Mouse (Mus musculus) intestine, embryonic 15.5 days (tissue): ENCODE measurements around the gene Chga. TPM values are rescaled to one million over a fixed set of nuclear protein-coding genes. Genes with fewer than 3 reads are reported as not detected.

Experiments
- ATAC-seq: fragments of 200-750 bp; cut with Nextera tagmentation; 2 replicates; pipeline ENCODE4 v1.8.0; 2017; ENCODE audit warnings: moderate TSS enrichment, moderate library complexity
- H3K27ac ChIP-seq: fragments of 300-500 bp; sonication (generic); 2 replicates; pipeline ENCODE4 v1.5.1; 2015; ENCODE audit warnings: mild to moderate bottlenecking, inconsistent platforms
- H3K27me3 ChIP-seq: fragments of 300-500 bp; sonication (generic); replicated peaks from 2 replicates; pipeline ENCODE4 v1.6.1; 2015; ENCODE audit warnings: inconsistent platforms
- H3K36me3 ChIP-seq: fragments of 300-500 bp; sonication (generic); 2 replicates; pipeline ENCODE4 v1.6.1; 2015; ENCODE audit warnings: inconsistent platforms
- H3K4me1 ChIP-seq: fragments of 300-500 bp; sonication (generic); replicated peaks from 2 replicates; pipeline ENCODE4 v1.6.1; 2015; ENCODE audit warnings: inconsistent platforms
- H3K4me2 ChIP-seq: fragments of 300-500 bp; sonication (generic); replicated peaks from 2 replicates; pipeline ENCODE4 v1.6.1; 2015; ENCODE audit warnings: mild to moderate bottlenecking, inconsistent platforms
- H3K4me3 ChIP-seq: fragments of 300-500 bp; sonication (generic); replicated peaks from 2 replicates; pipeline ENCODE4 v1.5.1; 2015; ENCODE audit warnings: inconsistent platforms
- H3K9ac ChIP-seq: fragments of 300-500 bp; sonication (generic); 2 replicates; pipeline ENCODE4 v1.6.1; 2015; ENCODE audit warnings: inconsistent platforms
- H3K9me3 ChIP-seq: fragments of 300-500 bp; sonication (generic); 2 replicates; pipeline ENCODE4 v1.6.1; 2016; ENCODE audit warnings: inconsistent platforms
- WGBS: fragments of 180-500 bp; shearing (Covaris S2); methylation state at CpG from one replicate; pipeline ENCODE4 v1.1.7; 2015; 5-methylcytosine and 5-hydroxymethylcytosine counted together
- polyA plus RNA-seq: library from polyadenylated mRNA; unstranded; fragments of >200 nt; fragmentation: Nextera tagmentation; extraction: Ambion mirVana; gene quantifications from 2 replicates; pipeline ENCODE4 v1.2.1, GENCODE M21; 2015

The Chga gene
- 26.2 and 27.3 TPM in 2 replicates for polyA plus RNA-seq

GRCm38 (mm10) chr12:102554721-102555516 lies at the start of gene Chga:
Chga (plus strand) TSS chr12:102554969.
- ATAC-seq, result peak; percentile 75
- peaks cover 29% of the 10 kb centered on the region for H3K27me3 ChIP-seq
- no peak within 1 kb of the TSS for H3K27ac ChIP-seq
- H3K4me2 ChIP-seq, result peak within 1 kb of the TSS; percentile 56
- H3K9me3 ChIP-seq, result no peaks in the 10 kb centered on the region
- peak within 1 kb of the TSS; percentile 27 for H3K4me3 ChIP-seq
- no peaks in the 10 kb centered on the region for H3K36me3 ChIP-seq
- H3K4me1 ChIP-seq, result 0 out of 2 replicates have a peak, but pooled peaks cover 4% of the 10 kb centered on the region
- no peak within 1 kb of the TSS for H3K9ac ChIP-seq
- WGBS, result 3% methylated on average over 48 of the region's 48 CpGs

GRCm38 (mm10) chr12:102505131-102505713 lies 49.5 kb upstream of the Chga start:
- no peaks in the 10 kb centered on the region for H3K36me3 ChIP-seq
- no peaks in the 10 kb centered on the region for H3K27me3 ChIP-seq
- no peaks in the 10 kb centered on the region for H3K4me1 ChIP-seq
- 64% methylated on average over 9 of the region's 9 CpGs for WGBS
- no peak for ATAC-seq
- no peak overlapping the region for H3K27ac ChIP-seq
- no peak overlapping the region for H3K4me3 ChIP-seq
- H3K4me2 ChIP-seq, result no peak overlapping the region
- H3K9me3 ChIP-seq, result no peaks in the 10 kb centered on the region
- no peak overlapping the region for H3K9ac ChIP-seq

- 91% methylated on average over 7 of the region's 7 CpGs for WGBS
- no peaks in the 10 kb centered on the region for H3K9me3 ChIP-seq
- ATAC-seq, result no peak
These were observed 48.8 kb upstream of the Chga start for GRCm38 (mm10) chr12:102505949-102506348.

GRCm38 (mm10) chr12:102511363-102511762 lies 43.4 kb upstream of the Chga start:
- no peak overlapping the region for H3K4me3 ChIP-seq
- no peaks in the 10 kb centered on the region for H3K4me1 ChIP-seq
- H3K9me3 ChIP-seq, result no peaks in the 10 kb centered on the region
- no peaks in the 10 kb centered on the region for H3K27me3 ChIP-seq
- no peak overlapping the region for H3K9ac ChIP-seq
- H3K4me2 ChIP-seq, result no peak overlapping the region
- WGBS, result 57% methylated on average over 3 of the region's 3 CpGs
- H3K36me3 ChIP-seq, result no peaks in the 10 kb centered on the region
- no peak overlapping the region for H3K27ac ChIP-seq
- no peak for ATAC-seq

More at GRCm38 (mm10) chr12:102505949-102506348, 48.8 kb upstream of the Chga start:
- Histone ChIP-seq H3K4me1 (no peaks in the 10 kb centered on the region), H3K9ac (no peak overlapping the region), H3K4me3 (no peak overlapping the region), H3K4me2 (no peak overlapping the region), H3K36me3 (no peaks in the 10 kb centered on the region), H3K27me3 (no peaks in the 10 kb centered on the region), H3K27ac (no peak overlapping the region)

- no peaks in the 10 kb centered on the region for H3K4me1 ChIP-seq
- no peak overlapping the region for H3K4me3 ChIP-seq
- H3K9me3 ChIP-seq, result no peaks in the 10 kb centered on the region
- no peak for ATAC-seq
- no peak overlapping the region for H3K9ac ChIP-seq
- 79% methylated on average over 6 of the region's 6 CpGs for WGBS
- no peak overlapping the region for H3K4me2 ChIP-seq
- H3K36me3 ChIP-seq, result no peaks in the 10 kb centered on the region
- H3K27me3 ChIP-seq, result no peaks in the 10 kb centered on the region
- no peak overlapping the region for H3K27ac ChIP-seq
These were observed 40.6 kb upstream of the Chga start for GRCm38 (mm10) chr12:102514151-102514550.

GRCm38 (mm10) chr12:102514751-102515150 lies 40.0 kb upstream of the Chga start:
- H3K9me3 ChIP-seq, result no peaks in the 10 kb centered on the region
- no peaks in the 10 kb centered on the region for H3K36me3 ChIP-seq

GRCm38 (mm10) chr12:102516151-102516550 lies 38.6 kb upstream of the Chga start:
- WGBS, result 84% methylated on average over 4 of the region's 4 CpGs
- no peaks in the 10 kb centered on the region for H3K36me3 ChIP-seq
- no peak for ATAC-seq
- H3K9me3 ChIP-seq, result no peaks in the 10 kb centered on the region
- H3K27ac ChIP-seq, result no peak overlapping the region
- H3K4me2 ChIP-seq, result no peak overlapping the region
- H3K9ac ChIP-seq, result no peak overlapping the region
- H3K4me3 ChIP-seq, result no peak overlapping the region
- 0 out of 2 replicates have a peak, but pooled peaks cover under 1% of the 10 kb centered on the region for H3K4me1 ChIP-seq
- H3K27me3 ChIP-seq, result no peaks in the 10 kb centered on the region

More at GRCm38 (mm10) chr12:102514751-102515150, 40.0 kb upstream of the Chga start:
- no peak for ATAC-seq
- Histone ChIP-seq H3K9ac (no peak overlapping the region), H3K4me2 (no peak overlapping the region), H3K27ac (no peak overlapping the region), H3K4me1 (no peaks in the 10 kb centered on the region), H3K27me3 (no peaks in the 10 kb centered on the region), H3K4me3 (no peak overlapping the region)
- WGBS, result 89% methylated on average over 6 of the region's 6 CpGs

- Histone ChIP-seq H3K4me1 (peaks cover 13% of the 10 kb centered on the region), H3K4me3 (no peak overlapping the region), H3K4me2 (no peak overlapping the region), H3K27me3 (no peaks in the 10 kb centered on the region), H3K27ac (no peak overlapping the region), H3K9ac (no peak overlapping the region), H3K36me3 (no peaks in the 10 kb centered on the region), H3K9me3 (no peaks in the 10 kb centered on the region)
- 78% methylated on average over 13 of the region's 13 CpGs for WGBS
- no peak for ATAC-seq
These were observed 37.1 kb upstream of the Chga start for GRCm38 (mm10) chr12:102517647-102518046.

- Histone ChIP-seq H3K27ac (no peak overlapping the region), H3K9ac (no peak overlapping the region), H3K4me3 (no peak overlapping the region), H3K36me3 (no peaks in the 10 kb centered on the region), H3K9me3 (no peaks in the 10 kb centered on the region), H3K4me2 (no peak overlapping the region), H3K4me1 (peaks cover 13% of the 10 kb centered on the region), H3K27me3 (no peaks in the 10 kb centered on the region)
- WGBS, result 86% methylated on average over 12 of the region's 12 CpGs
- no peak for ATAC-seq
These were observed 34.6 kb upstream of the Chga start for GRCm38 (mm10) chr12:102519929-102520720.

- H3K4me2 ChIP-seq, result 0 out of 2 replicates have a peak overlapping the region, but pooled peaks have one; percentile 2
- WGBS, result 25% methylated on average over 13 of the region's 13 CpGs
- peaks cover 13% of the 10 kb centered on the region for H3K4me1 ChIP-seq
- H3K36me3 ChIP-seq, result no peaks in the 10 kb centered on the region
- no peak overlapping the region for H3K4me3 ChIP-seq
- no peaks in the 10 kb centered on the region for H3K27me3 ChIP-seq
- H3K9me3 ChIP-seq, result no peaks in the 10 kb centered on the region
- H3K27ac ChIP-seq, result peak overlapping the region; percentile 42; the same call in 1 of the 2 replicates
- H3K9ac ChIP-seq, result no peak overlapping the region
- ATAC-seq, result peak; percentile 71
These were observed 32.9 kb upstream of the Chga start for GRCm38 (mm10) chr12:102521777-102522319.

- Histone ChIP-seq H3K9me3 (no peaks in the 10 kb centered on the region), H3K9ac (no peak overlapping the region), H3K4me2 (no peak overlapping the region), H3K27me3 (no peaks in the 10 kb centered on the region), H3K36me3 (no peaks in the 10 kb centered on the region), H3K4me1 (peaks cover 13% of the 10 kb centered on the region), H3K4me3 (no peak overlapping the region), H3K27ac (no peak overlapping the region)
- WGBS, result 54% methylated on average over 3 of the region's 3 CpGs
- no peak for ATAC-seq
These were observed 30.6 kb upstream of the Chga start for GRCm38 (mm10) chr12:102524216-102524615.

GRCm38 (mm10) chr12:102524760-102525159 lies 30.0 kb upstream of the Chga start:
- Histone ChIP-seq H3K9me3 (no peaks in the 10 kb centered on the region), H3K27ac (no peak overlapping the region), H3K4me1 (peaks cover 13% of the 10 kb centered on the region), H3K4me3 (no peak overlapping the region), H3K27me3 (no peaks in the 10 kb centered on the region), H3K4me2 (no peak overlapping the region), H3K9ac (no peak overlapping the region), H3K36me3 (no peaks in the 10 kb centered on the region)
- 16% methylated on average over 6 of the region's 6 CpGs for WGBS
- ATAC-seq, result no peak; the same call in 1 of the 2 replicates
